Mouse (Mus musculus) G1E (cell line): ENCODE measurements around the gene C130026I21Rik.
"Not testable (repeated sequence)": the region's sequence is repeated elsewhere in the genome, so short reads cannot be mapped to it uniquely, and the experiment has no call there.

Experiments used
- CTCF ChIP-seq: IDR thresholded peaks from 2 replicates; pipeline ENCODE4 v1.5.1; 2012; ENCODE audit warnings: low read depth, low read length, inconsistent platforms, mixed read lengths
- GATA1 ChIP-seq: IDR thresholded peaks from 2 replicates; pipeline ENCODE4 v1.6.1; 2012; ENCODE audit warnings: borderline replicate concordance, low read length, inconsistent platforms, mixed read lengths
- GATA2 ChIP-seq: IDR thresholded peaks from 2 replicates; pipeline ENCODE4 v1.6.1; 2012; ENCODE audit warnings: low read depth, low read length, inconsistent platforms, borderline replicate concordance
- POLR2AphosphoS5 ChIP-seq: IDR thresholded peaks from 2 replicates; pipeline ENCODE4 v1.6.1; 2012; ENCODE audit warnings: low read depth, low read length, inconsistent platforms; ENCODE audit not compliant: insufficient replicate concordance
- TAL1 ChIP-seq: conservative IDR thresholded peaks from 2 replicates; pipeline ENCODE4 v1.6.1; 2012; ENCODE audit warnings: low read depth, low read length, inconsistent platforms, mixed read lengths

DNA sequence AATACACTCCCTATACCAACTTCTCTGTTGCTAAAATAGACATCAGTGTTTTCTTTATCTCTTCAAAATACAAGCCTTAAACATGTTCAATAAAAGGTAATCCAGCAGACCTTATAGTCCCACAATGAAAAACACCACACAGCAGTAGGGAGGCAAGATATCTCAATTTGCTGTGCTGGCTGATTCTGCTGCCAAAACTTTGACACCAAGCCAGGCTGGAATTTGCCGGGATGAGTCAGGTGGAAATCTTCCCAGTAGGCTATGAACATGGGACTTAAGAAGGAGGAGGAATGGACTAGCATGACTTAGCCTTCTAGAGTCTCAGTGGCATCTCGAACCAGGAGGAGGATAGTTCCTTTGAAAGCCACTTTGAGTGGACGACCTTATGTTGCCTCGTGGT, 91.4 kb downstream of the C130026I21Rik start:
- not testable (repeated sequence) for TF ChIP-seq CTCF, TAL1, POLR2AphosphoS5, GATA2, GATA1
